Comparison of ENCODE assay signal across 12 mouse cellular contexts in genomic region chr9:50518781-50519180, GRCm38 (mm10). TPM values are rescaled to one million over a fixed set of nuclear protein-coding genes. Genes with fewer than 3 reads are reported as not detected.
A peak's percentile ranks its signal among the peaks of the same experiment; 100 is the strongest.
DNase-seq lines count a peak whose midpoint lies in the region; ATAC-seq and TF ChIP-seq lines count a peak whose summit lies in the region.
"Had no signal": no experiment of that assay in that cellular context is flagged by ENCODE, and none has a peak within 500 bp of the region (broad histone marks: within the 10 kb centered on the region; RNA-seq: fewer than 3 reads in every experiment).

No protein-coding gene starts in this region.

- no peak for TF ChIP-seq POLR2A in testis, adult 2 months (IDR thresholded peaks at IDR 0.05; ENCODE audit: control insufficient read depth, low read depth, low read length)

- TF ChIP-seq CTCF in testis, adult 2 months (IDR thresholded peaks at IDR 0.05; ENCODE audit: control insufficient read depth, insufficient read depth, insufficient replicate concordance, low read depth, low read length) = peak; percentile 27; the same call in 1 of the 2 replicates

- no peaks in the 10 kb centered on the region for H3K9me3 ChIP-seq in hindbrain, embryonic 10.5 days
- H3K9me3 ChIP-seq in hindbrain, embryonic 13.5 days = no peaks in the 10 kb centered on the region
- no peaks in the 10 kb centered on the region for H3K9me3 ChIP-seq in forebrain, embryonic 15.5 days
- H3K9me3 ChIP-seq: forebrain, embryonic 10.5 days; kidney, embryonic 15.5 days had no signal

- H3K4me3 ChIP-seq in hindbrain, embryonic 10.5 days = no peak overlapping the region
- H3K4me3 ChIP-seq in hindbrain, embryonic 13.5 days = no peak overlapping the region
- no peak overlapping the region for H3K4me3 ChIP-seq in testis, adult 2 months (ENCODE audit: control insufficient read depth, low read depth, low read length)
- no peak overlapping the region for H3K4me3 ChIP-seq in forebrain, embryonic 15.5 days
- H3K4me3 ChIP-seq: forebrain, embryonic 10.5 days; kidney, embryonic 15.5 days had no signal

- no peak overlapping the region for H3K4me2 ChIP-seq in hindbrain, embryonic 13.5 days
- H3K4me2 ChIP-seq in forebrain, embryonic 15.5 days (replicated peaks) = no peak overlapping the region
- H3K4me2 ChIP-seq: kidney, embryonic 15.5 days had no signal

- H3K27ac ChIP-seq in hindbrain, embryonic 10.5 days = no peak overlapping the region
- no peak overlapping the region for H3K27ac ChIP-seq in hindbrain, embryonic 13.5 days
- no peak overlapping the region for H3K27ac ChIP-seq in testis, adult 2 months (ENCODE audit: control insufficient read depth, insufficient read depth, low read depth, low read length)
- H3K27ac ChIP-seq in forebrain, embryonic 15.5 days (replicated peaks) = no peak overlapping the region
- H3K27ac ChIP-seq: forebrain, embryonic 10.5 days; kidney, embryonic 15.5 days; macrophage had no signal

- ATAC-seq in hindbrain, embryonic 13.5 days (ENCODE audit: low FRiP score) = no peak
- ATAC-seq in forebrain, embryonic 15.5 days (replicated peaks) = no peak

- H3K4me1 ChIP-seq in hindbrain, embryonic 10.5 days (replicated peaks) = no peaks in the 10 kb centered on the region
- H3K4me1 ChIP-seq in hindbrain, embryonic 13.5 days (replicated peaks) = no peaks in the 10 kb centered on the region
- H3K4me1 ChIP-seq in testis, adult 2 months (ENCODE audit: control insufficient read depth, insufficient read depth, low read length) = no peaks in the 10 kb centered on the region
- H3K4me1 ChIP-seq in forebrain, embryonic 15.5 days = no peaks in the 10 kb centered on the region
- H3K4me1 ChIP-seq: forebrain, embryonic 10.5 days; kidney, embryonic 15.5 days had no signal

- H3K9ac ChIP-seq in hindbrain, embryonic 13.5 days = no peak overlapping the region
- no peak overlapping the region for H3K9ac ChIP-seq in forebrain, embryonic 15.5 days (replicated peaks)
- H3K9ac ChIP-seq: kidney, embryonic 15.5 days had no signal

- WGBS in hindbrain, embryonic 10.5 days = 11% methylated on average over 2 of the region's 2 CpGs
- 13% methylated on average over 2 of the region's 2 CpGs for WGBS in hindbrain, embryonic 13.5 days
- 15% methylated on average over 2 of the region's 2 CpGs for WGBS in forebrain, embryonic 15.5 days

- peaks cover 4% of the 10 kb centered on the region; the same call in 1 of the 2 replicates for H3K36me3 ChIP-seq in hindbrain, embryonic 10.5 days
- H3K36me3 ChIP-seq in hindbrain, embryonic 13.5 days = peaks cover 10% of the 10 kb centered on the region
- H3K36me3 ChIP-seq in testis, adult 2 months (ENCODE audit: control insufficient read depth, insufficient read depth, low read length) = no peaks in the 10 kb centered on the region
- H3K36me3 ChIP-seq in forebrain, embryonic 15.5 days = no peaks in the 10 kb centered on the region
- H3K36me3 ChIP-seq: forebrain, embryonic 10.5 days had no signal

- H3K27me3 ChIP-seq in hindbrain, embryonic 10.5 days (ENCODE audit: insufficient read depth, poor library complexity, severe bottlenecking) = no peaks in the 10 kb centered on the region
- H3K27me3 ChIP-seq in hindbrain, embryonic 13.5 days = no peaks in the 10 kb centered on the region
- no peaks in the 10 kb centered on the region for H3K27me3 ChIP-seq in testis, adult 2 months (ENCODE audit: control insufficient read depth, insufficient read depth, low read length)
- H3K27me3 ChIP-seq in forebrain, embryonic 15.5 days = no peaks in the 10 kb centered on the region
- H3K27me3 ChIP-seq: kidney, embryonic 15.5 days had no signal

- DNase-seq in hindbrain, embryonic 10.5 days (ENCODE audit: low spot score) = peak; percentile 35
- no peak for DNase-seq in testis, postnatal 14 days (ENCODE audit: low spot score)
- DNase-seq in embryo, embryonic 11 days = peak; percentile 45
- DNase-seq in urinary bladder, postnatal 10 days (ENCODE audit: low spot score) = no peak
- no peak for DNase-seq in urinary bladder, adult 2 months (ENCODE audit: low spot score)
- DNase-seq: right cerebral cortex, postnatal 25 days had no signal

RNA-seq across cellular contexts. Expression of gene Pts, which starts 9.7 kb away (rescaled TPM):
- 82.4 and 93.7 TPM in 2 replicates for polyA plus RNA-seq in hindbrain, embryonic 10.5 days (2016; fragmentation: Nextera tagmentation; extraction: Ambion mirVana)
- 119 and 128 TPM in 2 replicates for polyA plus RNA-seq in hindbrain, embryonic 13.5 days (2015; fragmentation: Nextera tagmentation; extraction: Ambion mirVana)
- 9.9 and 10.7 TPM in 2 replicates for polyA plus RNA-seq in testis, adult 2 months (2012; rRNA removed)
- polyA plus RNA-seq in urinary bladder, adult 2 months (2012; rRNA removed) = 101 and 137 TPM in 2 replicates
- 89.4 and 93.4 TPM in 2 replicates for polyA plus RNA-seq in forebrain, embryonic 15.5 days (2015; fragmentation: Nextera tagmentation; extraction: Ambion mirVana)

RNA-seq across cellular contexts. Expression of gene Plet1, which starts 24.5 kb away (rescaled TPM):
- 1.0 and 1.2 TPM in 2 replicates for polyA plus RNA-seq in hindbrain, embryonic 10.5 days (2016; fragmentation: Nextera tagmentation; extraction: Ambion mirVana)
- polyA plus RNA-seq in hindbrain, embryonic 13.5 days (2015; fragmentation: Nextera tagmentation; extraction: Ambion mirVana) = 0.48 and 0.63 TPM in 2 replicates
- 0.16 and 0.87 TPM in 2 replicates for polyA plus RNA-seq in testis, adult 2 months (2012; rRNA removed)
- 133 and 162 TPM in 2 replicates for polyA plus RNA-seq in urinary bladder, adult 2 months (2012; rRNA removed)
- 0.23 TPM in 1 of 2 replicates, not detected in the other for polyA plus RNA-seq in forebrain, embryonic 15.5 days (2015; fragmentation: Nextera tagmentation; extraction: Ambion mirVana)
- polyA plus RNA-seq: macrophage had no signal

RNA-seq across cellular contexts. Expression of gene Il18, which starts 35.8 kb away (rescaled TPM):
- 2.8 and 5.9 TPM in 2 replicates for polyA plus RNA-seq in hindbrain, embryonic 10.5 days (2016; fragmentation: Nextera tagmentation; extraction: Ambion mirVana)
- polyA plus RNA-seq in hindbrain, embryonic 13.5 days (2015; fragmentation: Nextera tagmentation; extraction: Ambion mirVana) = 17.3 and 17.9 TPM in 2 replicates
- 0.67 and 0.72 TPM in 2 replicates for polyA plus RNA-seq in testis, adult 2 months (2012; rRNA removed)
- 5.7 and 8.2 TPM in 2 replicates for polyA plus RNA-seq in urinary bladder, adult 2 months (2012; rRNA removed)
- polyA plus RNA-seq in forebrain, embryonic 15.5 days (2015; fragmentation: Nextera tagmentation; extraction: Ambion mirVana) = 12.6 and 16.5 TPM in 2 replicates

RNA-seq across cellular contexts. Expression of gene Bco2, which starts 36.2 kb away (rescaled TPM):
- 0.10 and 0.18 TPM in 2 replicates for polyA plus RNA-seq in hindbrain, embryonic 10.5 days (2016; fragmentation: Nextera tagmentation; extraction: Ambion mirVana)
- polyA plus RNA-seq in hindbrain, embryonic 13.5 days (2015; fragmentation: Nextera tagmentation; extraction: Ambion mirVana) = 0.30 and 0.35 TPM in 2 replicates
- 0.67 and 0.89 TPM in 2 replicates for polyA plus RNA-seq in testis, adult 2 months (2012; rRNA removed)
- 0.77 and 0.80 TPM in 2 replicates for polyA plus RNA-seq in urinary bladder, adult 2 months (2012; rRNA removed)
- polyA plus RNA-seq in forebrain, embryonic 15.5 days (2015; fragmentation: Nextera tagmentation; extraction: Ambion mirVana) = 0.36 and 0.43 TPM in 2 replicates

RNA-seq across cellular contexts. Expression of gene Tex12, which starts 42.3 kb away (rescaled TPM):
- polyA plus RNA-seq in hindbrain, embryonic 10.5 days (2016; fragmentation: Nextera tagmentation; extraction: Ambion mirVana) = 0.21 TPM in 1 of 2 replicates, not detected in the other
- 0.22 and 0.38 TPM in 2 replicates for polyA plus RNA-seq in hindbrain, embryonic 13.5 days (2015; fragmentation: Nextera tagmentation; extraction: Ambion mirVana)
- 3.7 and 6.2 TPM in 2 replicates for polyA plus RNA-seq in testis, adult 2 months (2012; rRNA removed)
- not detected in 2 replicates for polyA plus RNA-seq in urinary bladder, adult 2 months (2012; rRNA removed)
- 0.19 and 0.31 TPM in 2 replicates for polyA plus RNA-seq in forebrain, embryonic 15.5 days (2015; fragmentation: Nextera tagmentation; extraction: Ambion mirVana)
- polyA plus RNA-seq: forebrain, embryonic 10.5 days; macrophage had no signal

Comparison
In these comparisons a context has a peak if more than half of its experiments do, and no peak if none do; other contexts are left out.
1. DNase-seq: peak in hindbrain, embryonic 10.5 days (single experiment) and embryo, embryonic 11 days (single experiment); none in testis, postnatal 14 days (single experiment), urinary bladder, postnatal 10 days (single experiment) and urinary bladder, adult 2 months (single experiment).
2. RNA of gene Plet1, which starts 24.5 kb away (polyA plus RNA-seq): 133 to 162 TPM in urinary bladder, adult 2 months; 1.0 to 1.2 TPM in hindbrain, embryonic 10.5 days, 0.48 to 0.63 TPM in hindbrain, embryonic 13.5 days, 0.16 to 0.87 TPM in testis, adult 2 months and 0.23 TPM in forebrain, embryonic 15.5 days; every median in the first group is over 10 times any median in the second.